Mouse (Mus musculus): ENCODE data around the gene Myo1h. TPM values are rescaled to one million over a fixed set of nuclear protein-coding genes. Genes with fewer than 3 reads are reported as not detected.

Gene Myo1h
- polyA plus RNA-seq, 1 experiment from 2014 or later: 0.42 TPM

DNA sequence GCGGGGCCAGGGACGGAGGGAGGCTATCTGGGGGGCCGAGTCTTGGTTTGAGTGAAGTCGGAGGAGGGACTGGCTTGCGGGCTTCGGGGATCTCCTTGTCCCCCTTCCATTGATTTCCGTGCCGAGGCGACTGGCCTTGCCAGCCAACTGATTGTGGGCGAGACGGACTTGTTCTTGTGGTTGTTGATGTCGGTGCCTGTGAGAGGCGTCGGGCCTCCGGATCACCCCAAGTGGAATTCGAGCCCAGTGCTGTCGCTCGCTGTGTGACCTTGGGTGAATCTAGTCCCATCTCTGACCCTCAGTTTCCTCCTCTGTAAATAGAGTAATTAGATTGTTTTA lies 92.0 kb downstream of the Myo1h start:
- Histone ChIP-seq H3K4me3 (ENCODE audit: low read depth, low read length) (peak overlapping the region; percentile 85), H3K4me1 (ENCODE audit: control insufficient read depth, insufficient read depth, low read length) (peaks cover 25% of the 10 kb centered on the region), H3K27me3 (ENCODE audit: control insufficient read depth, insufficient read depth, low read length) (no peaks in the 10 kb centered on the region), H3K9ac (ENCODE audit: low read length) (peak overlapping the region; percentile 84), H3K4me2 (ENCODE audit: low read depth) (peak overlapping the region; percentile 54), H3K27ac (ENCODE audit: low read depth, low read length) (peak overlapping the region; percentile 71), H3K36me3 (ENCODE audit: control insufficient read depth, insufficient read depth, low read length) (peaks cover 2% of the 10 kb centered on the region), H3K9me3 (ENCODE audit: control insufficient read depth, low read length) (no peaks in the 10 kb centered on the region)
- no peak for DNase-seq (ENCODE audit: low spot score)
- under 1% methylated on average over 18 of the region's 18 CpGs for WGBS
- ATAC-seq (ENCODE audit: insufficient read depth, low FRiP score, low TSS enrichment): no peak

DNA sequence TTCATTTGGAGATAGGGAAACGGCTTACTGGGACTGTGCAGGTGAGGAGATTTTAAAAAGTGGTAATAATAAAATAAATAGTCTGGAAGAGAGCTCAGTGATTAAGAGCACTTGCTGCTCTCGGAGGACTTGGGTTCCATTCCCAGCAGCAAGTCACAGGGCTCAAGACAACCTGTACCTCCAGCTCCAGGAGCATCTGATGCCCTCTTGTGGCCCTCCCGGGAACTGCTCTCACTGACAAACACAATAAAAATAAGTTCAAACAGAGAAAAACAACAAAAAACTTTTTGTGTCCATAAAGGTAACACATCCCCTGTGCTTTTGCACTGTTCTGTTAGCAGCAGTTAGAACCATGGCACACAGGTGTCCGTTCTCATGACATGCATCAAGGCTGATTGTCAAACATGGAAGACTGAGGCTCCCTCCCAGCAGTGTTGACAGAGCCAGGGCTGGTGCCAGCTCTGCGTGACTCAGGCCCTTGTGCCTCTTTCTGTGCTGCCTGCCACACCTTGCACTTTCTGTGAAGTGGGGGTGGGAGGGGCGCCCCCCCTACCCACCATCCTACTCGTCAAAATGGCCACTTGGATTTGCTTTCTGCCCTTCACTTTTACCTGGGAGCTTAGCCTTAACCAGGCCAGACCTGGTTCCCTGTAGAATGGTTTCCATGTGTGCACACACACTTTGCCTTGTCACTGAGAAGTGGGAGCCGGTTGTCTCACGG lies 94.4 kb downstream of the Myo1h start:
- ATAC-seq (ENCODE audit: insufficient read depth, low FRiP score, low TSS enrichment) (no peak), DNase-seq (ENCODE audit: low spot score) (peak; percentile 48)
- WGBS: 77% methylated on average over 9 of the region's 9 CpGs
- Histone ChIP-seq H3K4me1 (ENCODE audit: control insufficient read depth, insufficient read depth, low read length) (peaks cover 18% of the 10 kb centered on the region), H3K9me3 (ENCODE audit: control insufficient read depth, low read length) (no peaks in the 10 kb centered on the region), H3K27me3 (ENCODE audit: control insufficient read depth, insufficient read depth, low read length) (no peaks in the 10 kb centered on the region), H3K4me2 (ENCODE audit: low read depth) (no peak overlapping the region), H3K4me3 (ENCODE audit: low read depth, low read length) (no peak overlapping the region), H3K9ac (ENCODE audit: low read length) (no peak overlapping the region), H3K27ac (ENCODE audit: low read depth, low read length) (no peak overlapping the region), H3K36me3 (ENCODE audit: control insufficient read depth, insufficient read depth, low read length) (peaks cover 11% of the 10 kb centered on the region)

DNA sequence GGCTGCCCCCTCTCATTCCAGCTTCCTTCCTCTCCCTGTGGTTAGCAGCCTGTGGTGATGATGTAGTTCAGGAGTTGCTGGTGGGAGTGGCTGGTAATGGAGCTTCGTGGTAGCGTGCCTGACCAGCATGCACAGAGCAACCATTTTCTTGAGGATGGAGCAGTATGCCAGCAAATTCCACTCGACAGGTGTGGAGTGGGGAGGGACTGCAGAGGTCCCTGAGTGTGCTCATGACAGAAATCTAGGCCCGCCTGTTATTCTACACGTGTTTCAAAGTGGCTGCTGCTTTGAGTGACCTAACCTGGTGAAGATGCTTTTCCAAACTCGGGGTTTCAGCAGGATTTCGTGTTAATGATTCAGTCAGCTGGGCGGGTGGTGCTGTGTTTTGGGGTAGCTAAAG lies 95.5 kb downstream of the Myo1h start:
- Histone ChIP-seq H3K9me3 (ENCODE audit: control insufficient read depth, low read length) (no peaks in the 10 kb centered on the region), H3K27me3 (ENCODE audit: control insufficient read depth, insufficient read depth, low read length) (no peaks in the 10 kb centered on the region), H3K27ac (ENCODE audit: low read depth, low read length) (no peak overlapping the region), H3K9ac (ENCODE audit: low read length) (no peak overlapping the region), H3K4me2 (ENCODE audit: low read depth) (no peak overlapping the region), H3K36me3 (ENCODE audit: control insufficient read depth, insufficient read depth, low read length) (peaks cover 19% of the 10 kb centered on the region), H3K4me3 (ENCODE audit: low read depth, low read length) (no peak overlapping the region), H3K4me1 (ENCODE audit: control insufficient read depth, insufficient read depth, low read length) (peaks cover 12% of the 10 kb centered on the region)
- 93% methylated on average over 8 of the region's 8 CpGs for WGBS
- DNase-seq (ENCODE audit: low spot score) (no peak), ATAC-seq (ENCODE audit: insufficient read depth, low FRiP score, low TSS enrichment) (no peak)

DNA sequence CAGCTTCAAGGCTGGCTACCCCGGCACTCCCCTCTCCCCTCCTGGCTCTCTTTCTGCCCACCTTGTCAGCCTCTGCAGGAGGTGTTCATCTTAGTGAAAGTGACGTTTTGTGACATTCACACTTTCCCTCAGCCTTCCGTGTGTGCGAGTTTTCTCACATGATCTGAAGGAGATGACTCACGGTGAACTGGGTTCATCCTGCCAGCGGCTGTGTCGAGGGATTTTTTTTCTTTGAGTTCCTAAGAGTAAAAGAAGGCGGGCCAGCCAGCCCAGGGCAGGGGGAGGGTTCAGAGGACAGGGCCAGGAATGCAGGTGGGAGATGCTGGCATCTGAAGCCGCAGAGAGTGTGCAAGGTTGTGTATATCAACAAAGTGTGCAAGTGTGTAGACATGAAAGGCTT lies 104.2 kb downstream of the Myo1h start:
- Histone ChIP-seq H3K36me3 (ENCODE audit: control insufficient read depth, insufficient read depth, low read length) (peaks cover 21% of the 10 kb centered on the region), H3K4me2 (ENCODE audit: low read depth) (no peak overlapping the region), H3K27me3 (ENCODE audit: control insufficient read depth, insufficient read depth, low read length) (no peaks in the 10 kb centered on the region), H3K9me3 (ENCODE audit: control insufficient read depth, low read length) (no peaks in the 10 kb centered on the region), H3K9ac (ENCODE audit: low read length) (no peak overlapping the region), H3K4me1 (ENCODE audit: control insufficient read depth, insufficient read depth, low read length) (no peaks in the 10 kb centered on the region), H3K27ac (ENCODE audit: low read depth, low read length) (no peak overlapping the region), H3K4me3 (ENCODE audit: low read depth, low read length) (no peak overlapping the region)
- DNase-seq (ENCODE audit: low spot score) (no peak), ATAC-seq (ENCODE audit: insufficient read depth, low FRiP score, low TSS enrichment) (no peak)
- 87% methylated on average over 9 of the region's 9 CpGs for WGBS

DNA sequence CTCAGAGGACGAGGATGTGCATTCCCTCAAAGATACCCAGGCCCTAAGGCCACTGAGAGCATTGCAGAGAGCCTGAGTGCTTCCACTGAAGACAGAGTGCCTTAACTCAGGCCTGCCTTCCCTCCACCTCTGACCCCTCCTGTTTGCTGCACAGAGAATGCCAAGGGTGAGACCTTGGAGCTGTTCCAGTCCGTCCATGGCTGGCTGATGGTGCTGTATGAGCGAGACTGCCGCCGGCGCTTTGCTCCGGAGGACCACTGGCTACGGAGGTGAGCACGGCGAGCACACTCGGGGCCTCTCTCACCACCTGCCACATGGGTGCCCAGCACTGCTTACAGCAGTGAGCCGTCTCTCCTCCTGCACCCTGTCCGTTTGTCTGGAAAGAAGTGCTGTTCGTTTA lies 117.6 kb downstream of the Myo1h start:
- Histone ChIP-seq H3K4me3 (ENCODE audit: low read depth, low read length) (no peak overlapping the region), H3K36me3 (ENCODE audit: control insufficient read depth, insufficient read depth, low read length) (peaks cover 62% of the 10 kb centered on the region), H3K4me1 (ENCODE audit: control insufficient read depth, insufficient read depth, low read length) (no peaks in the 10 kb centered on the region), H3K9ac (ENCODE audit: low read length) (no peak overlapping the region), H3K27ac (ENCODE audit: low read depth, low read length) (no peak overlapping the region), H3K27me3 (ENCODE audit: control insufficient read depth, insufficient read depth, low read length) (no peaks in the 10 kb centered on the region), H3K9me3 (ENCODE audit: control insufficient read depth, low read length) (no peaks in the 10 kb centered on the region), H3K4me2 (ENCODE audit: low read depth) (no peak overlapping the region)
- 93% methylated on average over 14 of the region's 14 CpGs for WGBS
- DNase-seq (ENCODE audit: low spot score) (no peak), ATAC-seq (ENCODE audit: insufficient read depth, low FRiP score, low TSS enrichment) (no peak)

DNA sequence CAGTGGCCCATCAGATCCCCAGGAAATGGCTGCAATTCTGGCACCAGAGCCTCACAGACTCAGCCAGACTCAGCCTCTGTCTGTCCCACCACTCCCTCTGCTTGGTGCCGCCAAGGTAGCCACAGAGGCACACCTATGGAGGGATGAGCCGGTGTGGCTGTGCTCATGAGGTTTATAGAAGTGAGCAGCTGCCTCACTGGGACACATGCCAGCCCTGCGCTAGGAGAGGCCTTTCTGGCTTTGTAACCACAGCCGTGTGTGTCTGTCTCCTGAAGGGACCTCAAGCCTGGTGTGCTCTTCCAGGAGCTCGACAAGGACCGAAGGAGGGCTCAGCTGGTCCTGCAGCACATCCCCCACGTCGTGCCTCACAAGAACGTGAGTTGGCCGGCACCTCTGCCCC lies 118.3 kb downstream of the Myo1h start:
- DNase-seq (ENCODE audit: low spot score) (no peak), ATAC-seq (ENCODE audit: insufficient read depth, low FRiP score, low TSS enrichment) (no peak)
- WGBS: 88% methylated on average over 10 of the region's 10 CpGs
- Histone ChIP-seq H3K27ac (ENCODE audit: low read depth, low read length) (no peak overlapping the region), H3K4me2 (ENCODE audit: low read depth) (no peak overlapping the region), H3K36me3 (ENCODE audit: control insufficient read depth, insufficient read depth, low read length) (peaks cover 62% of the 10 kb centered on the region), H3K4me1 (ENCODE audit: control insufficient read depth, insufficient read depth, low read length) (no peaks in the 10 kb centered on the region), H3K9ac (ENCODE audit: low read length) (no peak overlapping the region), H3K27me3 (ENCODE audit: control insufficient read depth, insufficient read depth, low read length) (no peaks in the 10 kb centered on the region), H3K9me3 (ENCODE audit: control insufficient read depth, low read length) (no peaks in the 10 kb centered on the region), H3K4me3 (ENCODE audit: low read depth, low read length) (no peak overlapping the region)

DNA sequence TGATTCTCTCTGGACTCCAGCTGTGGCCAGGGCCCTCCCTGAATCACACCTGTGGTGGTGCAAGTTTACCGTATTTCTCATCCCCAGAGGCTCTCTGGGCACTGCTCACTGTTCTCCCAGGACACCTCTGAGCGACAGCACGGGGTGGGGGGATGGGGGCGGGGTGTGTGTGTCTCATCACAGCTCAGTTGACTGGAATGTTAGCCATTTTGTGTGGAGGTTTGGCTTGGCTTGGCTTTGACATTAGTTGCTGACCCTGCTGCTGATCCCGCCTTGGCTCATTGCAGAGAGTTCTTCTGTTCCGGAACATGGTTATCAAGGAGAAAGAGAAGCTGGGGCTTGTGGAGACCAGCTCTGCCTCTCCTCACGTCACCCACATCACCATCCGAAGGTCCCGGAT lies 118.8 kb downstream of the Myo1h start:
- no peak overlapping the region for H3K9ac ChIP-seq (ENCODE audit: low read length)
- H3K4me1 ChIP-seq (ENCODE audit: control insufficient read depth, insufficient read depth, low read length): no peaks in the 10 kb centered on the region
- H3K36me3 ChIP-seq (ENCODE audit: control insufficient read depth, insufficient read depth, low read length): peaks cover 61% of the 10 kb centered on the region
- no peaks in the 10 kb centered on the region for H3K9me3 ChIP-seq (ENCODE audit: control insufficient read depth, low read length)
- no peak overlapping the region for H3K27ac ChIP-seq (ENCODE audit: low read depth, low read length)
- H3K27me3 ChIP-seq (ENCODE audit: control insufficient read depth, insufficient read depth, low read length): no peaks in the 10 kb centered on the region
- ATAC-seq (ENCODE audit: insufficient read depth, low FRiP score, low TSS enrichment) (no peak), DNase-seq (ENCODE audit: low spot score) (no peak)
- 96% methylated on average over 9 of the region's 9 CpGs for WGBS
- no peak overlapping the region for H3K4me2 ChIP-seq (ENCODE audit: low read depth)
- H3K4me3 ChIP-seq (ENCODE audit: low read depth, low read length): no peak overlapping the region

DNA sequence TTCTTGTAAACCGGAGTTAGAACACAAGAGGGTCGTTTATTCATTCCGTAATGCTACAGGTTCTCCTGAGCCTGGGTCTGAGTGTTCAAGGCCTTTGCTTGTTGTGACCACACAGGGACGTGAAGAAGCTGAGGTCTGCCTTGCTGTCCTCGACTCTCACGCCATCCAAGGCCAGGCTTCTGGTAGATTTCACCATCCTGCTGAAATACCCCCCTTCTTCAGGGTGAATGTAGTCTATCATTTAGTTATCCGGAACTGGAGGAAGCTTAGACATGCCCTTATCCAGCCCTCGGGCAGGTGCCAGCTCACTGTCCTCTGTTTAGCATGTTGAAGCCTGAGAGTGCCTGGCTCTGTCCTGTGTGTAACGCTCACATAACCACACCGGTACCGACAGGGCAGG lies 119.9 kb downstream of the Myo1h start:
- DNase-seq (ENCODE audit: low spot score) (no peak), ATAC-seq (ENCODE audit: insufficient read depth, low FRiP score, low TSS enrichment) (no peak)
- Histone ChIP-seq H3K4me3 (ENCODE audit: low read depth, low read length) (no peak overlapping the region), H3K4me1 (ENCODE audit: control insufficient read depth, insufficient read depth, low read length) (no peaks in the 10 kb centered on the region), H3K9ac (ENCODE audit: low read length) (no peak overlapping the region), H3K27ac (ENCODE audit: low read depth, low read length) (no peak overlapping the region), H3K27me3 (ENCODE audit: control insufficient read depth, insufficient read depth, low read length) (no peaks in the 10 kb centered on the region), H3K9me3 (ENCODE audit: control insufficient read depth, low read length) (no peaks in the 10 kb centered on the region), H3K4me2 (ENCODE audit: low read depth) (no peak overlapping the region), H3K36me3 (ENCODE audit: control insufficient read depth, insufficient read depth, low read length) (peaks cover 54% of the 10 kb centered on the region)
- WGBS: 93% methylated on average over 11 of the region's 11 CpGs

DNA sequence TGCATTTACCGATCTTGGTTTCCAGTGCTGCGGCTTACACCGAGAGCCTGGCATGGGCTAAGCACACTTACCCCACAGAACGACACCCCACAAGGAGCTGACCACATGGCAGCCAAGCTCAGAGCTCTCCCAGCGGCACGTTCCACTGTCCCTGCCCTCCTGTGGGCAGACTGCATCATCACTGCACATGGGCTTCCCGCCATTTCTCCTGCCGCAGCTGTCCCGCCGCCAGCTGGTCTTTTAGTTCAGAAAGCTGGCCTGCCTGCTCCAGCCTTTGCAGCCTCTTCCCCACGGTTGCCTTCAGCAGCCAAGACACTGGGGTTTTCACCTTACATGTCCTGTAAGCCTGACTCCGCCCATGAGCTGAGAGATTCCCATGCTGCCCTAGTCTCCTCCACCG lies 121.5 kb downstream of the Myo1h start:
- no peaks in the 10 kb centered on the region for H3K27me3 ChIP-seq (ENCODE audit: control insufficient read depth, insufficient read depth, low read length)
- DNase-seq (ENCODE audit: low spot score) (no peak), ATAC-seq (ENCODE audit: insufficient read depth, low FRiP score, low TSS enrichment) (no peak)
- WGBS: 88% methylated on average over 13 of the region's 13 CpGs
- H3K27ac ChIP-seq (ENCODE audit: low read depth, low read length): no peak overlapping the region
- no peak overlapping the region for H3K9ac ChIP-seq (ENCODE audit: low read length)
- no peaks in the 10 kb centered on the region for H3K9me3 ChIP-seq (ENCODE audit: control insufficient read depth, low read length)
- H3K4me2 ChIP-seq (ENCODE audit: low read depth): no peak overlapping the region
- H3K4me3 ChIP-seq (ENCODE audit: low read depth, low read length): no peak overlapping the region
- no peaks in the 10 kb centered on the region for H3K4me1 ChIP-seq (ENCODE audit: control insufficient read depth, insufficient read depth, low read length)
- peaks cover 44% of the 10 kb centered on the region for H3K36me3 ChIP-seq (ENCODE audit: control insufficient read depth, insufficient read depth, low read length)

All from neural tube, embryonic 11.5 days (tissue).